Mouse (Mus musculus) cerebellum, postnatal 36 days (tissue): ENCODE data around the gene 1700028P14Rik.

ENCODE experiments used
- DNase-seq, 2 experiments: peaks; one replicate each; pipeline ENCODE4 v3.0.0; 2021 to 2022; ENCODE audit warnings: mixed read lengths in 2 of 2

The 1700028P14Rik gene

GRCm38 (mm10) chr19:23594950-23595349 is 57.7 kb downstream of the 1700028P14Rik start:
- no peak for DNase-seq

DNA sequence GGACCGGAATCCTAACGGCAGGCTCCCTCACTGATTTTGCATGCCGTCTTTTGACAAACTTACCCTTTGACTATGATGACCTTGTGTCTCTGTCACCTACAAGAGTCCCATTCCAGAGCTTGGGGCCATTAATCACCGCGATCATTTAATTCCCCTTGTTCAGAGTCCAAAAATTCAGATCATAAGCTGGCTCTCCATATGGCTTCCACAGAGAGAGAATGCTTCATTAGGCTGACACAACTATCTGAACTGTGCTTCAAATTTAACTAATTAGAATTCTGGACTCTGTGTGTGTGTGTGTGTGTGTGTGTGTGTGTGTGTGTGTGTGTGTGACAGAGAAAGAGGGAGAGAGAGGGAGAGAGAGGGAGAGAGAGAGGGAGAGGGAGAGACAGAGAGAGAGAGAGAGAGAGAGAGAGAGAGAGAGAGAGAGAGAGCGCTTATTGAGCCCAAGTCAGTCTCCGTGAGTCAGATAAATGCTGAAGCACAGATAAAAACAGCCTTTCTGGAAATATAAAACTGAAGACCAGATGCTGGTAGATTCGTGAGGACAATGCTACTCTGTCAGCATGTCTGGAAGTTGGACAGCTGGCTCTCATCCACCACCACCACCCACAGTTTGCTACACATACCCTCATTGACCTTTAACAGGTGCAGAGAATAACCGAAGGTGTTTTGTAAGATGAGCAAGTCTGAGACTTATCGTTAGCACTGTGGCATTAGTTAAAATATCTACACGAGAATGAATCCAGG is 73.8 kb downstream of the 1700028P14Rik start:
- DNase-seq, result peak; percentile 61

DNA sequence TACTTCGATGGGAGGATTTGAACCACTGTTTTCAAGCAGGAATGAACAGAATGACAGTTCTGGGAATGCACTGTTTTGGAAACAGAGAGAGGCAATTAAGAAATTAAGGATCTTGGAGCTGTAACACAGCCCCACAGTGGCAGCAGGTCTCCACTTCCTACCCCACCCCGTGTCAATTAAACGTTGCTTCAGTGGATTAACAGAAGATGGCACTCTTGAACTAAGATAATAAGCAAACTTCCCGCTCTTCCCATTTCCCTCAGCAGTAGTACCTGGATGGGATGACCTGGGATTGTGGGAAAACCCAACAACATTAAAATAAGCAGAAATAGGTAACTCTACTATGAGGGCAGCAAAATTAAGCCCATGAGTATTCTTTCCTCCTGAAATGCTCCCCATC is 75.9 kb downstream of the 1700028P14Rik start:
- DNase-seq, result no peak

GRCm38 (mm10) chr19:23563693-23564092 is 88.9 kb downstream of the 1700028P14Rik start:
- DNase-seq, result peak; percentile 64 to 82

- no peak for DNase-seq
Observed at GRCm38 (mm10) chr19:23562588-23562987, 90.0 kb downstream of the 1700028P14Rik start.

DNA sequence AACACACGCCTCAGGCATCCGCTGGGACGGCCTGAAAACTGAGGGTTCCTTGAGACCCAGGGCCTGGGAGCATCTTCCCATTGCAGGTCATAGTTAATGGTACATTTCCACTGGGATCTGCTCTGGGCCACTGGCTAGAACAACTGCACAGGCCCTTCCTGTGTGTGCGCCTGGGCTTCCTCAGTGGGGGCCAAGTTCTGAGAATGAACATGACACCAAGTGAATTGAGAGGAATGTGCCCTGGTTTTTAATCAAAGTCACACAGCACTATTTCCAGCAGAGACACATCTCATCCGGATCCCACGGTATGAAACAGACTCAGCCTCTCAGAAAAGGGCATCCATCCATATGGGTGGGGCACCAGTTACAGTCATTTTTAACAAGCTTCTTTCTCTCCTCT is 90.6 kb downstream of the 1700028P14Rik start:
- no peak for DNase-seq

DNA sequence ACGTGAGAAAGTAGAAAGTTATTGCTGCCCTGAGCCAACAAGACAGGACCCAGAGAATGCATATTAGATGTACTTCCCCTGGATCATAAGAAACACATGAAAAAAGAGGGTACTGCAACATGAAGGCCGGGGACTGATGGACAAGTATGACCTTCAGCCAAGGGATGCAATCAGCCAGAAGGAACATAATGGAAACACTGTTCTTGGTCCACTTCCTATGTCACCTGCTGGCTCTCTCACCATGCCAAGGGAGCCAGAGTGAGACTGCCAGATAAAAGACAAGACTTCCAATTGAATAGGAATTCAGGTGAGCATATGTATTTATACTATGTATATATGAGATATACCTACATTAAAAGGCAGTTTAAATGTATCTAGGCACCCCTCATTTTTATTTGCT is 99.2 kb downstream of the 1700028P14Rik start:
- DNase-seq, result peak; percentile 35 to 67

- peak in 1 of 2 experiments; percentile 31 for DNase-seq
Observed at GRCm38 (mm10) chr19:23545604-23546003, 107.0 kb downstream of the 1700028P14Rik start.

- DNase-seq, result no peak
Observed at GRCm38 (mm10) chr19:23543244-23544004, 109.2 kb downstream of the 1700028P14Rik start.

DNA sequence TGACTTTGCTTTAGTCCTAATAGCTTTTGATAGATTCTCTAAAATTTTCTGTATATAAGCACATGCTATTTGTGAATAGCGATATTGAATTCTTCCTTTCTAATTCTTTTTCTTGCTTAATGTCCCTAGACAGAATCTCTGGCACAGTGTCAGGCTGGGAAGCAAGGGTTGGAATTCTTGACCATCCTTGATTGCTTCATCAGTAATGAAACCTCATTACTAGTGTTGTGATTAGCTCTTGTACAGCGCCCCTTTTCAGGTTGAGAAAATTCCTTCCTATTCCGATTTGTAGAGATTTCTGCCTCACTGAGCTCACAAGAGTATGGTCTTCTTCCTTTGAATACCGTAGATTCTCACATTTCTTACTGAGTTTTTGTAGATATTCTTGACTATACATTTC is 109.9 kb downstream of the 1700028P14Rik start:
- no peak for DNase-seq

- no peak for DNase-seq
Observed at GRCm38 (mm10) chr19:23535700-23536099, 116.9 kb downstream of the 1700028P14Rik start.

GRCm38 (mm10) chr19:23531899-23532298 is 120.7 kb downstream of the 1700028P14Rik start:
- DNase-seq, result no peak

DNA sequence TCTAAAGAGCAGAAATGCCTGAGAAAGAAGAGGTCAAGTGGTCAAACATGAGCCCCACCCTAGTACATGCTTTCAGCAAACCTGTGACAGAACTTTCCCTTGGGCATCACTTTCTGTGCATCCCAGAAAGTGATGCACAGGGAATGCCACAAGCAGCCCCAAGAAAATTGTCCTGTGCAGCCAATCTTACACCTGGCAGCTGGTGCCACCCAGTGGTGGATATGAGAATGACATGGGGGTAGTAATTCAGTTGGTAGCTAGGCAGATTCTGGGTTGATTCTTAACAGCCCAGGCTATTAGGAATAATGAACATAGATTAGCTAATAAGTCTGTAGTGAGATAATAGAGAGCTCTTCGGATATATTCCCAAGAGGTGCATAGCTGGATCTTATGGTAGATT is 128.9 kb downstream of the 1700028P14Rik start:
- DNase-seq, result peak; percentile 84 to 90

GRCm38 (mm10) chr19:23521831-23522230 is 130.8 kb downstream of the 1700028P14Rik start:
- DNase-seq, result no peak

GRCm38 (mm10) chr19:23521071-23521470 is 131.5 kb downstream of the 1700028P14Rik start:
- DNase-seq, result no peak

GRCm38 (mm10) chr19:23520629-23521028 is 132.0 kb downstream of the 1700028P14Rik start:
- no peak for DNase-seq

DNA sequence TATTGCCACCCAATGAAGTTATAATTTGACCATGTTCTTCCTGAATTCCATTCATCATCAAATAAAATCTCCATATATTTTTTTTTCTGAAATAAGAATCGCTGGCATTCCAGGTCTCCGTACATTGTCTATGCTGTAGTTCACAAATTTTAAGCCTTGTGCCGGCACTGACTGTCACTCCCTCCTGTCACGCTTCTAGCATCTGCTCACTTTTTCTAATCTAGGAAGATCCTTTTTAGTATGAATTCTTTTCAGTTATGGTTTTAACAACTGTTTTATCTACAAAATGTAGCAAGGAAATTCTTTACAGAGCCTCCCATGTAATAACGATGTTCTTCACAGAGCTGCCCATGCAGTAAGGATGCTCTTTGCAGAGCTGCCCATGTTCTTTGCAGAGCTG is 134.1 kb downstream of the 1700028P14Rik start:
- DNase-seq, result no peak

- no peak for DNase-seq
Observed at GRCm38 (mm10) chr19:23511303-23511702, 141.3 kb downstream of the 1700028P14Rik start.
